In genomic region chr7:45198435-45198834, GRCm38 (mm10) we compare ENCODE assay signal across 8 mouse cellular contexts. TPM values are rescaled to one million over a fixed set of nuclear protein-coding genes. Genes with fewer than 3 reads are reported as not detected.
DNase-seq lines count a peak whose midpoint lies in the region; ATAC-seq and TF ChIP-seq lines count a peak whose summit lies in the region.

No protein-coding gene starts in this region.

- peak; percentile 86 for DNase-seq in adrenal gland, postnatal 36 days
- peak; percentile 61 for DNase-seq in fibroblast of lung, adult 2 months (ENCODE audit: low read depth)
- peak; percentile 84 to 87 for DNase-seq in heart, postnatal 10 days
- DNase-seq in kidney, postnatal 25 days, result peak; percentile 81 to 83
- peak; percentile 71 to 78 for DNase-seq in lung, adult 18-20 months

- H3K36me3 ChIP-seq in E14TG2a.4 (ENCODE audit: insufficient read depth, low read length), result no peaks in the 10 kb centered on the region

- H3K4me1 ChIP-seq in E14TG2a.4 (replicated peaks; ENCODE audit: low read depth, low read length), result peaks cover 67% of the 10 kb centered on the region

- ATAC-seq in neutrophil, adult 5-6 weeks (ENCODE audit: extremely low read depth, insufficient number of reproducible peaks, low FRiP score, poor library complexity, severe bottlenecking), result peak; percentile 39; the same call in 1 of the 2 replicates
- no peak for ATAC-seq in erythroid progenitor cell, adult 5-6 weeks (replicated peaks; ENCODE audit: low FRiP score, poor library complexity, severe bottlenecking)

- intact Hi-C loops in heart, postnatal 10 days (cut with DNase I), result loop anchor here (1.0 to 2.0 kb wide), 2 partner anchors 36 to 120 kb away; no protein-coding TSS in a partner anchor

- peak; percentile 49 for TF ChIP-seq CTCF in E14TG2a.4 (conservative IDR thresholded peaks at IDR 0.05; ENCODE audit: low read length)

- peaks cover 25% of the 10 kb centered on the region; the same call in 1 of the 2 replicates for H3K27me3 ChIP-seq in E14TG2a.4 (ENCODE audit: insufficient read depth, low read length)

- peak overlapping the region; percentile 49 for H3K4me3 ChIP-seq in E14TG2a.4 (replicated peaks; ENCODE audit: low read length)

- no peaks in the 10 kb centered on the region for H3K9me3 ChIP-seq in E14TG2a.4 (ENCODE audit: low read length)

RNA-seq across cellular contexts. Expression of gene Ccdc155, which starts 6.3 kb away (rescaled TPM):
- not detected for total RNA-seq in adrenal gland, postnatal 36 days (2021)
- not detected for total RNA-seq in heart, postnatal 10 days (2021)
- 0.25 and 0.35 TPM in 2 replicates for total RNA-seq in neutrophil, adult 5-6 weeks (2017)
- not detected in 2 replicates for total RNA-seq in erythroid progenitor cell, adult 5-6 weeks (2015; ENCODE audit: low replicate concordance)
- total RNA-seq in erythroid progenitor cell, adult 5-6 weeks (2017; ENCODE audit: low replicate concordance), result not detected in 2 replicates

RNA-seq across cellular contexts. Expression of gene Dkkl1, which starts 13.5 kb away (rescaled TPM):
- total RNA-seq in adrenal gland, postnatal 36 days (2021), result not detected
- not detected for total RNA-seq in heart, postnatal 10 days (2021)
- total RNA-seq in neutrophil, adult 5-6 weeks (2017), result 1.6 and 2.8 TPM in 2 replicates
- total RNA-seq in erythroid progenitor cell, adult 5-6 weeks (2015; ENCODE audit: low replicate concordance), result 6.3 and 8.6 TPM in 2 replicates
- 0.77 TPM in 1 of 2 replicates, not detected in the other for total RNA-seq in erythroid progenitor cell, adult 5-6 weeks (2017; ENCODE audit: low replicate concordance)

RNA-seq across cellular contexts. Expression of gene Tead2, which starts 17.1 kb away (rescaled TPM):
- 10 to 100 TPM; 10.6 to 15.3 TPM for total RNA-seq in adrenal gland, postnatal 36 days (2021)
- total RNA-seq in heart, postnatal 10 days (2021), result 10 to 100 TPM; 27.5 to 32.3 TPM
- not detected in 2 replicates for total RNA-seq in neutrophil, adult 5-6 weeks (2017)
- total RNA-seq in erythroid progenitor cell, adult 5-6 weeks (2015; ENCODE audit: low replicate concordance), result not detected in 2 replicates
- total RNA-seq in erythroid progenitor cell, adult 5-6 weeks (2017; ENCODE audit: low replicate concordance), result not detected in 2 replicates

RNA-seq across cellular contexts. Expression of gene Pth2, which starts 17.6 kb away (rescaled TPM):
- total RNA-seq in adrenal gland, postnatal 36 days (2021), result not detected
- total RNA-seq in heart, postnatal 10 days (2021), result not detected
- not detected in 2 replicates for total RNA-seq in neutrophil, adult 5-6 weeks (2017)
- total RNA-seq in erythroid progenitor cell, adult 5-6 weeks (2015; ENCODE audit: low replicate concordance), result not detected in 2 replicates
- total RNA-seq in erythroid progenitor cell, adult 5-6 weeks (2017; ENCODE audit: low replicate concordance), result not detected in 2 replicates

RNA-seq across cellular contexts. Expression of gene Gfy, which starts 19.1 kb away (rescaled TPM):
- not detected for total RNA-seq in adrenal gland, postnatal 36 days (2021)
- total RNA-seq in heart, postnatal 10 days (2021), result not detected
- not detected in 2 replicates for total RNA-seq in neutrophil, adult 5-6 weeks (2017)
- not detected in 2 replicates for total RNA-seq in erythroid progenitor cell, adult 5-6 weeks (2015; ENCODE audit: low replicate concordance)
- not detected in 2 replicates for total RNA-seq in erythroid progenitor cell, adult 5-6 weeks (2017; ENCODE audit: low replicate concordance)

Comparison
In these comparisons a context has a peak if more than half of its experiments do, and no peak if none do; other contexts are left out.
1. RNA of gene Tead2, which starts 17.1 kb away (total RNA-seq): 27.5 to 32.3 TPM in heart, postnatal 10 days and 10.6 to 15.3 TPM in adrenal gland, postnatal 36 days; not detected in neutrophil, adult 5-6 weeks and not detected in erythroid progenitor cell, adult 5-6 weeks; every median in the first group is over 10 times any median in the second.
2. Peak in every context shown above with its lines, with median percentiles within 50 percentile points of each other: DNase-seq.